Mouse (Mus musculus): Measurements from ENCODE around the gene Dhrs4. TPM values are rescaled to one million over a fixed set of nuclear protein-coding genes. Genes with fewer than 3 reads are reported as not detected.
A peak's percentile ranks its signal among the peaks of the same experiment; 100 is the strongest.

Dhrs4 gene
- 10 to 100 TPM; 51.9 to 72.7 (median 66.9) TPM for total RNA-seq (2022)

- peak; percentile 69 for DNase-seq
Measured at GRCm38 (mm10) chr14:55478651-55479599, at the start of gene Dhrs4. Gene Dhrs4, plus strand, starts transcription at chr14:55478758.

DNA sequence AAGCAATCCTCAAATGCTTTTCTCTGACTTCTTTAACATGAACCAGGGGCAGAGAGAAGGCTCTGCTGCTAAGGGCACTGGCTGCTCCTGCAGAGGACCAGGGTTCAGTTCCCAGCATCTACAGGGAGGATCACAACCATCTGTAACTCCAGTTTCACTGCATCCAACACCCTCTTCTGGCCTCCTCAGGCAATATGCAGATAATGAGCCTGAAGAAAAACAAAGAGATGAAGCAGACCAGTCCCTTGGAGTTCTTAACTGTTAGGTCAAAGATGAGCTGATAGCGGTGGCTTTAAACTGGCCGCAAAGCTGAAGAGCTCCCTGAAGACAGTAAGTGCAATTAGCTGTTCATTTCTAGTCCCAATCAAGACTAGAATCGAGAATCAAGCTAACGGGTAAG is 48.3 kb upstream of the Dhrs4 start:
- no peak for DNase-seq

GRCm38 (mm10) chr14:55433052-55433451 is 45.5 kb upstream of the Dhrs4 start:
- no peak for DNase-seq

DNA sequence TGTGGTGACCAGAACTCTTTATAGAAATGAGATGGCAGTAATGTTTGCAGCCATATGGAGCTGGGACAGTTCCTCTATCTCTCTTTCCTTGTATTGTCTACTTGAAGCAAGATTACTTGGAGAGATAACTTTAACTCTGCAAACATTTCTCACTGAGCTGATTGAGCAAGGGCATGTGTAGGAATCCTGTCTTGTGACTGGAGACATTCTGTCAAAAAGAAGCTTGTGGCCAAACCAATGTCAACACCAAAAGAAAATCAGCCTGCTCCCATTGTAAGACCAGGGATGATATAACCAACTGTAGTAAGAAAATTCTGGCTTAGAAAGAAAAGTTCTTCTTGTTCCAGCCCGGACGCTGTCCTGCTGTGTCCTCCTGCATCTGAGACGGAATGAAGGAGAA is 43.7 kb upstream of the Dhrs4 start:
- no peak for DNase-seq

DNA sequence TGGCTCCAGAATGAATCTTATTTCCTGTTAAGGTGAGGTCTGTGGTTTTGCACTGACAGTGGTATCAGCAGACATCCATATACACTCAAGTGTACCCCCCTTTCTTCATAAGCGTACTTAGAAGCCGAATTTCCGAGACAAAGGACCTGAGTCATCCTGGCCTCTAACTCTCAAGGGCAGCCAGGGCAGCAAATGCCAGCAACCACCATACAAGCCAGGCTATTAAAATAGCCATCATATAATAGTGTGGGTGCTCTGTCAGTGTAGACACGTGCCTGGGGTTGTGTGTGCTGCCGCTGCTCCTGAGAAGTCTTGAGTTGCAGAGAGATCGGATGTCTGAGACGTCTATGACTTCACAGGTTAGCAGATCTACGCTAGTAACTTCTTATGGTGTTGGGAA is 41.4 kb upstream of the Dhrs4 start:
- DNase-seq, result peak; percentile 21

- peak; percentile 15 for DNase-seq
Measured at GRCm38 (mm10) chr14:55438193-55438784, 40.3 kb upstream of the Dhrs4 start.

GRCm38 (mm10) chr14:55457693-55458092 is 20.9 kb upstream of the Dhrs4 start:
- DNase-seq, result no peak

- peak; percentile 29 for DNase-seq
Measured at GRCm38 (mm10) chr14:55458273-55458672, 20.3 kb upstream of the Dhrs4 start.

- DNase-seq, result no peak
Measured at GRCm38 (mm10) chr14:55458761-55459160, 19.8 kb upstream of the Dhrs4 start.

DNA sequence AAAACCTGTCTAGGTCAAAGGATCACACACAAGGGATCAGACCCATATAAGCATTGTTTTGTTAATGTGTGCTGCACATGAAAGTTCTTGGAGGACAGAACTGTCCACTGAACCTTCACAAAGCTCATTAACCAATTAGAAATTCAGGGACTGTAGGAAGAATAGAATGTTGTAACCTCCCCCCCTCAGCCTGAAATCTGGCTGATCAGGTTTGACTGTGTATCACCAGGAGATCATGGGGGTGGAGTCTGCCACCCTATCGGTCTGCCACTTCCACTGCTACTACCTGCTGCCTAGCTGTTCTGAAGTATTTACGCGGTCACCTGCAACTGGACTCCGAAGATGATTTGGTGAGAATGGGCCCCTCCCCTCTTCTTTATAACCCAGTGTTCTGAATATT is 18.8 kb upstream of the Dhrs4 start:
- no peak for DNase-seq

DNA sequence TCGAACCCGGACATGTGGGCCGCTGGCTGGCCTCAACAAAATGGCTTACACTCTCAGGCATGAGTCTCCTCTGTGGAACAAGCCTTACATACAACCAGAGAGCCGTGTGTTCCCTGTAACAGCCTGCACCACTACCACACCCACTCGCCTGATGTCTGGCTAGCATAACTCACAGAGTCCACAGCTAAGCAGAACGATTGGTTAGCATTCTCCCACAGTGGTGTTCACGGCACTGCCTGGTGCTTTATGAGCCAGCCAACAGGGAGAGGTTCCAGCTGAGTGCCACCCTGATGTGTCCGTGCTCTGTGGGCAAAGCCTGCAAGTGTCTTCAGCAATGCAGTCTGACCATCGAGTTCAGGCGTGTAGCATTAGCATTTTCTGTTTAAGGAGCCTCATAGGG is 18.3 kb upstream of the Dhrs4 start:
- no peak for DNase-seq

DNA sequence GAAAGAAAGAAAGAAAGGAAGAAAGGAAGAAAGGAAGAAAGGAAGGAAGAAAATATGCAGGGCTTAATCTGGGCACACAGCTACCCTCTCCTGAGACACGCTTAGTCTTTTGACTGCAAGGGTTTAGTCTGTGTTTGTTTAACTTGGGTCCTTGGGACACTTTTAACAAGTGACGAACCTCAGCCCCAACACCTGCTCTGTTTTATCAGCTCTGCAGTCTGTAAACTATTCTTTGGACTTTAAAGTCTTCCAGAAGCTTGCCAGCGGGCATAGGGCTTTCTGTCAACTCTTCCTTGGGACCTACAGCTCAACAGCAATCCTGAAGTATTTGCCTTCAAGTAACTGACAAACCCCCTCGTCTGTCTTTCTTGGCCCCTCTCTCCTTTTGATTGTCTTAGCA is 16.8 kb upstream of the Dhrs4 start:
- no peak for DNase-seq

DNA sequence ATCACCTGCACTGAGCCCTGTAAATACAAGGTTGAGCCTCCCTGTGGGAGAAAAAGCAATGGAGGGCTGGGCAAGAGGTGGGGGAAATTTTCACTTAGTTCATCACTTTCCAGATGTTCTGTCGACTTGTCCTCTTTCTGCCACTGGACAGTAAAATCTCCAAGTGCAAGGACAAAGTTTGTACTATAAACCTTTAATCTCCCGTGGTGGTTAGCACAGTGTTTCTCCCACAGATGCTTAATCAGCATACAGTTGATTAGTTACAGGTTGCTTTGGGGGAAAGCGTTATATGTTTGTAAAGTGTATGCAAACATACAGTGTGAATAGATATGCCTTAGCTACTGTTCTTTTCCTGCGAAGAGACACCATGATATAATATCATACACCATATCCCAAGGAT is 12.1 kb upstream of the Dhrs4 start:
- no peak for DNase-seq

GRCm38 (mm10) chr14:55467108-55467507 is 11.4 kb upstream of the Dhrs4 start:
- no peak for DNase-seq

- DNase-seq, result no peak
Measured at GRCm38 (mm10) chr14:55468301-55468741, 10.2 kb upstream of the Dhrs4 start.

DNA sequence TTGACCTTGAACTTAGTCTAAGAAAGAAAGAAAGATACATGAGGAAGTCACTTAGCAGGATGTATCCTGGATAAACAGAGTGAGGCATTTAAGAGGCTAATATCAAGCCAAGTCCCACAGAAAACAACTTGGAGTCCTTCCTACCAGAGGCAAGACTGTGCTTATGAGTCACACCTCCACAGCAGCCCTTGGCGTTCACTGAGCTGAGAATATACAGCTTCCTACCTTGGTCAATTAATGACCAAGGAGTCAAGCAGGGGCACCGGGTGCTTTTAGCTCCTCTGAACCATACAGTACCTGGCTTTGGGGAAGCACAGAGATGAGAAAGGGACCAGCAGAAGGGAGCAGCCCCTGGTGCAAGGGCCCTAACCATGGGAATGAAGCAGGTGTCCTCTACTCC is 9.5 kb upstream of the Dhrs4 start:
- DNase-seq, result no peak

DNA sequence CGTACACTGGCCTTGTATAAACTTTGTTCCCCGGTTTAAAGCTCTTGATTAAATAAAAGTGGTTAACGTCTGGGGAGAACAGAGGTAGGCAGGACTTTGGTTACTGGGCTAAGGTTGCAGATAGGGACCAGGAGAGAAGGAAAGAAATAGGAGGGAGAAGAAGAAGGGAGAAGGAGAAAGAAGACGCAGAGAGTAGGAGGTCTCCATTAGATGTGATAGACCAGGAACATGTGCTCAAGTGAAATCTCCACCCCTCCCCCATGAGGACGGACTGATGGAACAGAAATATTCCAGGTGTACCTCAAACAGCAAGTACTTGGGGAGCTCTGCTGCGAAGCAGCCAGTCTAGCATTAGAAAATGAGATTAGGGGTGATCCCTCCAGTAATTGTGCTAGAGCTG is 8.7 kb upstream of the Dhrs4 start:
- DNase-seq, result no peak

GRCm38 (mm10) chr14:55470806-55471205 is 7.8 kb upstream of the Dhrs4 start:
- DNase-seq, result no peak

DNA sequence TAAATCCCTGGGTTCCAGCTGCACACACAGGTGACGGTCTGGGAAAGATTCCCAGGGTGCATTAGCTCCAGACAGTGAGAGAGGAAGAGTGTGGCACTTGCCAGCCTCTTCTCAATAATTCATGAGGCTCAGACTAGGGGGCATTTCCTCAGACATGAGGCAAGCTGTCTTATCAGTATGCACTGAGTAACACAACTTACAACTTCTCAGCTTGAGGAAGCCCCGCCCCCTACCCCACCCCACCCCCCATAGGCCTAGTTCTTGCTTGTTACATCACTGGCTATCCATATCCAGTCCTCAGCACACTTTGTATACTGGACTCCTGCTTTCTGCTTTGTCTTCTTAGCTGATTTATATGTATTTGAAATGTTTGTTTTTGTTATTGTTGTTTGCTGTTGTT is 2.9 kb upstream of the Dhrs4 start:
- no peak for DNase-seq

DNA sequence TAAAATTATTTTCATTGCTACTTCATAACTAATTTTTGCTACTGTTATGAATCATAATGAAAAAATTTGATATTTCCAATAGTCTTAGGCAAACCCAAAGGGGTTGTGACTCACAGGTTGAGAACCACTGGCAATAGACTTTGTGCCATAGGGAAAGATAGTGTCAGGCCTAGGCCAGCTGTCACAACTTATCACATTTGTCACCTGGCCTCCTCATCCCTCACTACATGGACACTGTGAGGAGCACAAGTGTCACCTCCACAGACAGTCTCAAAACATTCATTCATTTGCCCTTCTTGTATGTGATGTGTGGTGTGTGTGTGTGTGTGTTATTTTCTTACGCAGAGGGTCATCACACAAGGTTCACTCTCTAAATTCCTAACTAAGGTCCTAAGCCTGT is 1.1 kb upstream of the Dhrs4 start:
- DNase-seq, result no peak

- DNase-seq, result no peak
Measured at GRCm38 (mm10) chr14:55477829-55478228, 729 bp upstream of the Dhrs4 start.

GRCm38 (mm10) chr14:55479629-55480028 is 1.1 kb downstream of the Dhrs4 start:
- no peak for DNase-seq

GRCm38 (mm10) chr14:55484430-55485085 is 6.0 kb downstream of the Dhrs4 start:
- no peak for DNase-seq

Measured in adrenal gland, adult 8-10 months (tissue).